Mouse (Mus musculus) kidney, postnatal 10 days (tissue): ENCODE results near the gene Smarca5.

Experiments used
- DNase-seq: peaks from one replicate; pipeline ENCODE4 v3.0.0; 2021; ENCODE audit warnings: mixed read lengths

Smarca5 gene

DNA sequence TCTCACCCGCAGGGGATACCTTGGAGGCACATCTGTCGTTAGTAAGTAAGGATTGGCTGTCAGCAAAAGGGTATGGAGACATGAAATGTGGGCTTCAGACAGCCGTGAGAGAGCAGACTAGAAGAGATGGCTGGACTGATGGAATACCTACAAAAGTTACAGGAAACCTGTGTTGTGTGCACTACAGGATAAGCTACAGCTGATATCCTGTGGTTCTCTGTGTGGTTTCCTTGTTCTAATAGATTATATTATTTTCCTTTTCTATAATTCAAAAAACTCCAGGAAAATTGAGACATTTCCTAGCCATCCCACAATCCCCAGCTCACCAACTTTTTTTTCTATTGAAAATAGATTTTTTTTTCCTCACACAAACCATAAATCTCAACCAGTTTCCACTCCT, 75.8 kb downstream of the Smarca5 start:
- DNase-seq: no peak

DNA sequence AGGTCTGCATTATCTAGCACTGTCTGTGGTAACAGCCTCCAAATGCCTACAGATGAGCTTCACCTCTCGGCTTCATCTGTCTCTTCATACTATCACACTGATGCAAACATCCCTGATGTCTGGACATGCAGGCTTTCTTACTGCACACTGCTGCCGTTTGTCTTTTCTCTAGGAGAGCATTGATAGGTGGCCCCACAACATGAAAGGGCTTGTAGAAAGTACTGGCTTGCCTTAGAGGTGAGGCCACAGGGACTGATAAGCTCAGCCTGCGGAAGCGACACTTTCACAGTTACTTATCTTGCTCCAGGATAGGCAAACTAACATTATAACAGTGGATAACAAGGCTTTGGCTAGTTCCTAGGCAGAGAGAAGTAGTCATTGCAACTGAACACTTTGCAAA, 78.2 kb downstream of the Smarca5 start:
- DNase-seq: no peak

DNA sequence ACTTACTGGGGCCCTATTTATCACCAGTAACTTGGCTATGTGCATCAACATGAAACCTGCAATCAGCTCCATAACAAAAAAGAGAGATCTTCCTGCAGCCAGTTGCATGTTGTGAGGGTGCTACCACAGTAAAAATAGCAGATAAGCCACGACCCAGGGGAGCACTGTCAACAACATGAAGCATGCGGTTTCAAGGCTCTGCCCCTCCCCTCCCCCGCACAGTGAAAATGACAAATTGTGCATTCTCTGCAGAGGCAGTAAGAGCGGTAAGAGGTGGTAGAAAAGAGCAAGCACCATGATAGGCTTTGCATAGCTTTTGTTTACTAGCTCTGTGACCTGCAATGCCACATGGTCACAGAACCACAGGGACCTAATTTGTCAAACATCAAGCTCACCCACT, 81.7 kb downstream of the Smarca5 start:
- no peak for DNase-seq
